Mouse (Mus musculus) spleen, adult 2 months (tissue): Measurements from ENCODE around the gene Ldhal6b. TPM values are rescaled to one million over a fixed set of nuclear protein-coding genes. Genes with fewer than 3 reads are reported as not detected.
A peak's percentile ranks its signal among the peaks of the same experiment; 100 is the strongest.

Source experiments
- DNase-seq, 2 experiments: peaks; one replicate each; pipeline versions ENCODE4 v3.0.0 to v3.0.0-alpha.2; 2012 to 2021; ENCODE audit warnings: low spot score in 2 of 2, low read depth in 1 of 2
- H3K27ac ChIP-seq: fragments of 200-500 bp; 2 replicates; pipeline ENCODE4 v1.5.1; 2012; ENCODE audit warnings: low read length, inconsistent platforms; ENCODE audit not compliant: insufficient read depth
- H3K27me3 ChIP-seq: fragments of 200-500 bp; 2 replicates; pipeline ENCODE4 v1.6.1; 2012; ENCODE audit warnings: mild to moderate bottlenecking, moderate library complexity, low read length, inconsistent platforms; ENCODE audit not compliant: control insufficient read depth, insufficient read depth
- H3K36me3 ChIP-seq: fragments of 200-500 bp; 2 replicates; pipeline ENCODE4 v1.6.1; 2012; ENCODE audit warnings: mild to moderate bottlenecking, low read length, inconsistent platforms; ENCODE audit not compliant: control insufficient read depth, insufficient read depth
- H3K4me1 ChIP-seq: fragments of 200-500 bp; 2 replicates; pipeline ENCODE4 v1.6.1; 2011; ENCODE audit warnings: inconsistent platforms; ENCODE audit not compliant: control insufficient read depth, insufficient read depth, insufficient read length
- H3K4me3 ChIP-seq: fragments of 200-500 bp; 2 replicates; pipeline ENCODE4 v1.5.1; 2011; ENCODE audit warnings: mild to moderate bottlenecking, inconsistent platforms; ENCODE audit not compliant: insufficient read depth, insufficient read length; ENCODE audit errors: extremely low read depth
- CTCF ChIP-seq: fragments of 200-500 bp; IDR thresholded peaks from 2 replicates; pipeline ENCODE4 v1.5.1; 2011; ENCODE audit warnings: mild to moderate bottlenecking, inconsistent platforms; ENCODE audit not compliant: insufficient read depth, insufficient read length, insufficient replicate concordance; ENCODE audit errors: extremely low read depth
- POLR2A ChIP-seq: fragments of 200-500 bp; IDR thresholded peaks from 2 replicates; pipeline ENCODE4 v1.6.1; 2011; ENCODE audit warnings: low read depth, low read length, inconsistent platforms
- WGBS: fragments of 180-500 bp; shearing (Covaris S2); methylation state at CpG from one replicate; pipeline ENCODE4 v1.1.7; 2018; 5-methylcytosine and 5-hydroxymethylcytosine counted together
- polyA plus RNA-seq: library from polyadenylated mRNA; depleted of rRNA; stranded (reverse); fragments of >200 nt; gene quantifications from 2 replicates; pipeline ENCODE4 v1.2.3, GENCODE M21; 2012

The Ldhal6b gene
- polyA plus RNA-seq, 1 experiment, result 0.44 TPM

- no peaks in the 10 kb centered on the region; the same call in 1 of the 2 replicates for H3K4me1 ChIP-seq
- no peaks in the 10 kb centered on the region for H3K36me3 ChIP-seq
- DNase-seq, result peak; percentile 73 to 81
- H3K27ac ChIP-seq, result peak within 1 kb of the TSS; percentile 72
- 1% methylated on average over 27 of the region's 27 CpGs for WGBS
- H3K4me3 ChIP-seq, result peak within 1 kb of the TSS; percentile 84
- no peaks in the 10 kb centered on the region for H3K27me3 ChIP-seq
- TF ChIP-seq POLR2A (peak; percentile 28; the same call in 1 of the 2 replicates), CTCF (peak; percentile 28; the same call in 1 of the 2 replicates)
These were observed 21.8 kb upstream of the Ldhal6b start, which contains the start of gene Tmem242 for GRCm38 (mm10) chr17:5440159-5440971. TSS of gene Tmem242 (minus strand) at chr17:5440259.

GRCm38 (mm10) chr17:5439831-5440158, 21.2 kb upstream of the Ldhal6b start:
- Histone ChIP-seq H3K27me3 (no peaks in the 10 kb centered on the region), H3K36me3 (no peaks in the 10 kb centered on the region), H3K4me3 (peak overlapping the region; percentile 84), H3K27ac (peak overlapping the region; percentile 72; the same call in 1 of the 2 replicates), H3K4me1 (no peaks in the 10 kb centered on the region; the same call in 1 of the 2 replicates)
- DNase-seq, result no peak
- TF ChIP-seq CTCF, result no peak
- no peak for TF ChIP-seq POLR2A
- 2% methylated on average over 8 of the region's 8 CpGs for WGBS

GRCm38 (mm10) chr17:5429772-5430133, 11.2 kb upstream of the Ldhal6b start:
- no peaks in the 10 kb centered on the region for H3K27me3 ChIP-seq
- no peak for DNase-seq
- WGBS, result 85% methylated on average over 9 of the region's 9 CpGs
- peaks cover 12% of the 10 kb centered on the region for H3K36me3 ChIP-seq
- H3K4me3 ChIP-seq, result no peak overlapping the region
- no peaks in the 10 kb centered on the region for H3K4me1 ChIP-seq
- H3K27ac ChIP-seq, result no peak overlapping the region
- no peak for TF ChIP-seq CTCF
- no peak for TF ChIP-seq POLR2A

- WGBS, result 64% methylated on average over 10 of the region's 10 CpGs
- H3K4me3 ChIP-seq, result no peak overlapping the region
These were observed 10.7 kb upstream of the Ldhal6b start for GRCm38 (mm10) chr17:5429090-5429771.

GRCm38 (mm10) chr17:5425204-5425603, 6.6 kb upstream of the Ldhal6b start:
- no peaks in the 10 kb centered on the region for H3K4me1 ChIP-seq
- DNase-seq, result no peak
- TF ChIP-seq CTCF (no peak), POLR2A (no peak)
- 44% methylated on average over 3 of the region's 3 CpGs for WGBS
- no peaks in the 10 kb centered on the region for H3K27me3 ChIP-seq
- no peak overlapping the region for H3K4me3 ChIP-seq
- no peak overlapping the region for H3K27ac ChIP-seq
- H3K36me3 ChIP-seq, result no peaks in the 10 kb centered on the region; the same call in 1 of the 2 replicates

More at GRCm38 (mm10) chr17:5429090-5429771, 10.7 kb upstream of the Ldhal6b start:
- Histone ChIP-seq H3K27me3 (no peaks in the 10 kb centered on the region), H3K27ac (no peak overlapping the region), H3K4me1 (no peaks in the 10 kb centered on the region), H3K36me3 (peaks cover 12% of the 10 kb centered on the region)
- TF ChIP-seq CTCF, result peak; percentile 97; the same call in 1 of the 2 replicates
- no peak for TF ChIP-seq POLR2A
- DNase-seq, result peak; percentile 81 to 88

GRCm38 (mm10) chr17:5424156-5424555, 5.6 kb upstream of the Ldhal6b start:
- Histone ChIP-seq H3K4me3 (no peak overlapping the region), H3K27me3 (no peaks in the 10 kb centered on the region), H3K27ac (no peak overlapping the region), H3K4me1 (no peaks in the 10 kb centered on the region), H3K36me3 (no peaks in the 10 kb centered on the region; the same call in 1 of the 2 replicates)
- no peak for DNase-seq
- WGBS, result 83% methylated on average over 8 of the region's 8 CpGs
- no peak for TF ChIP-seq CTCF
- TF ChIP-seq POLR2A, result no peak
